Mouse (Mus musculus): ENCODE results near the gene Nomo1. TPM values are rescaled to one million over a fixed set of nuclear protein-coding genes. Genes with fewer than 3 reads are reported as not detected.

Gene Nomo1
- polyA plus RNA-seq, 1 experiment = 98.0 TPM

DNA sequence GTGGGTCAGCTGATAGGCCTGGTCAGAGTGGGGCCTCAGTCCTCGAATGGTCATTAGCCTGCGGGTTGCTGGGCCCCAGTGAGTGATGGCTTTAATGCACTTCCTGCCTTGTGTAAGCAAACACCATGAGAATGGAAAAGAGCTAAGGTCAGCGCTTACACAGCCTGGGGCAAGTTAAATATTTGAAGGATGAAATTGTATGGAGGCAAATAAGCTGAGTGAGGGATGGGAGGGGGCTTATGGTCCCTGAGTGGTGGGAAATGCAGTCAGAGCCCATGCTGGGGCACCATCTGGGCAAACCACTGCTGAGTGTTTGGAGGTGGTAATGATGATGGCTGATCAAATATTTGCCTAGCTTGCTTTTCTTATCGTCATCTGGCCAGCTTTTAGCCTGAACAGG lies 89.5 kb downstream of the Nomo1 start:
- Histone ChIP-seq H3K27me3 (ENCODE audit: control insufficient read depth, insufficient read depth, low read length) (no peaks in the 10 kb centered on the region), H3K4me3 (replicated peaks; ENCODE audit: insufficient read depth, low read depth, low read length) (no peak overlapping the region), H3K27ac (ENCODE audit: insufficient read depth, low read length) (no peak overlapping the region), H3K4me1 (ENCODE audit: control insufficient read depth, insufficient read depth, low read length) (peaks cover 23% of the 10 kb centered on the region)
- WGBS = 67% methylated on average over 4 of the region's 4 CpGs
- DNase-seq = no peak
- TF ChIP-seq POLR2A (IDR thresholded peaks at IDR 0.05; ENCODE audit: borderline replicate concordance, insufficient read depth, low read length) (no peak), CTCF (IDR thresholded peaks at IDR 0.05; ENCODE audit: borderline replicate concordance, insufficient read depth, low read depth, low read length) (no peak)

DNA sequence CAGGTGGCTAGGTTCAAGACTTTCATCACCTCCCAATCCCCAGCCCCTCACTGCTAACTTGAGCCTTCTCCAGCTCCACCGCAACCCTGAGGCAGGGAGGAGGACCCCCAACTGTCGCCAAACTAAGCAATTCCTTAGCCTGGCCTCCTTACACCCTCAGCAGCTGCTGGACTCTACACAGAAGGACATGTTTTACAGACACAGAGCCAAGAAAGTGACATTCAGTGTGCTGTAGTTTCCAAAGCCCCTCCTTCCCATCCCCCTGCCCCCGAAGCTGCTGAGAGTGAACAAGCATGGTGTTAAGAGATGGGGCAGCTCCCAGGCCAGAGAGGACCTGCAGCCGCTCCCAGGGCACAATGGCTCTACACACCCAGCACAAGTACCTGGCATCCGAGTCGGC lies 91.0 kb downstream of the Nomo1 start:
- TF ChIP-seq POLR2A (IDR thresholded peaks at IDR 0.05; ENCODE audit: borderline replicate concordance, insufficient read depth, low read length) (no peak), CTCF (IDR thresholded peaks at IDR 0.05; ENCODE audit: borderline replicate concordance, insufficient read depth, low read depth, low read length) (no peak)
- H3K4me1 ChIP-seq (ENCODE audit: control insufficient read depth, insufficient read depth, low read length) = peaks cover 36% of the 10 kb centered on the region
- H3K27ac ChIP-seq (ENCODE audit: insufficient read depth, low read length) = no peak overlapping the region
- 70% methylated on average over 6 of the region's 6 CpGs for WGBS
- no peak overlapping the region for H3K4me3 ChIP-seq (replicated peaks; ENCODE audit: insufficient read depth, low read depth, low read length)
- H3K27me3 ChIP-seq (ENCODE audit: control insufficient read depth, insufficient read depth, low read length) = no peaks in the 10 kb centered on the region
- DNase-seq = no peak

DNA sequence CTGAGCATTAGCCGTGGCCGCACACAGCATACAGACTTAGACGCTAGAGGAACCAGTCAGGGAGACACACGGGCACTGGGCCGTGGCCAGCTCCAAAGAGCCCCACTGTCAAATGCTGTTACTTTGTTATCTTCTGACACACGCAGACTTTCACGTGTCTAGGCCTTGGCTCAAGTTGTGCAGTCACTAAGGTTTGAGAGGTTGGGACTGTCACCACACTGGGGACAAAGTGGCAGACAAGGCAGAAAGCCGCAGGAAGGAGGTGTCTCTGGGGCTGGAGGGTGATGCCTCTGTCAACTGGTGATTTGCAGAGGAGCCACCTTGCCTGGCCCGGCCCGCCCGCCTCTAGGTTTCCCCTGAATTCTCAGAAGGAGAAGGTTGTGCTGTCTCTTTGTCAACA lies 91.8 kb downstream of the Nomo1 start:
- 61% methylated on average over 11 of the region's 11 CpGs for WGBS

DNA sequence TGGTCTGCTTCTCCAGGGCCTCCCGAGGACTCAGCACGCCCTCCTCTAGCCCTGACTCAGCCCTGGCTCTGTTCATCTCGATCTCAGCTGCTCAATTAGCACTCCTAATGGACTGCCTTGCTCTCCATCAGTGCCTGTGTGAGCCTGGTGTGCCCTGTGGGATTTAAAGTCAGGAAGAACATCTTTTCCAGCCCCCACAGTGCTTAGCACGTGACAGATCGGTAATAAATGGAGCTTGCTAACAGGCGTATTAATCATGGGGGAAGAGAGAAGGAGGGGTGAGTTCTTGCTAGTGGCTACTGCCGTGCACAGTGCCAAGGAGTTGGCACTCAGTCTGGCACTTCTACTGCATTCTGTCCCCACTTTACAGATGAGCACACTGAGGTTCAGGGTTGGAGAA lies 94.7 kb downstream of the Nomo1 start:
- no peak overlapping the region for H3K27ac ChIP-seq (ENCODE audit: insufficient read depth, low read length)
- peaks cover 67% of the 10 kb centered on the region for H3K4me1 ChIP-seq (ENCODE audit: control insufficient read depth, insufficient read depth, low read length)
- no peak for TF ChIP-seq POLR2A (IDR thresholded peaks at IDR 0.05; ENCODE audit: borderline replicate concordance, insufficient read depth, low read length)
- WGBS = 29% methylated on average over 7 of the region's 7 CpGs
- H3K4me3 ChIP-seq (replicated peaks; ENCODE audit: insufficient read depth, low read depth, low read length) = no peak overlapping the region
- DNase-seq = no peak
- no peaks in the 10 kb centered on the region for H3K27me3 ChIP-seq (ENCODE audit: control insufficient read depth, insufficient read depth, low read length)

More for the DNA sequence above, 91.8 kb downstream of the Nomo1 start:
- H3K4me1 ChIP-seq (ENCODE audit: control insufficient read depth, insufficient read depth, low read length) = peaks cover 40% of the 10 kb centered on the region
- no peak for DNase-seq
- no peaks in the 10 kb centered on the region for H3K27me3 ChIP-seq (ENCODE audit: control insufficient read depth, insufficient read depth, low read length)
- no peak overlapping the region for H3K4me3 ChIP-seq (replicated peaks; ENCODE audit: insufficient read depth, low read depth, low read length)
- H3K27ac ChIP-seq (ENCODE audit: insufficient read depth, low read length) = no peak overlapping the region
- no peak for TF ChIP-seq POLR2A (IDR thresholded peaks at IDR 0.05; ENCODE audit: borderline replicate concordance, insufficient read depth, low read length)
- no peak for TF ChIP-seq CTCF (IDR thresholded peaks at IDR 0.05; ENCODE audit: borderline replicate concordance, insufficient read depth, low read depth, low read length)

DNA sequence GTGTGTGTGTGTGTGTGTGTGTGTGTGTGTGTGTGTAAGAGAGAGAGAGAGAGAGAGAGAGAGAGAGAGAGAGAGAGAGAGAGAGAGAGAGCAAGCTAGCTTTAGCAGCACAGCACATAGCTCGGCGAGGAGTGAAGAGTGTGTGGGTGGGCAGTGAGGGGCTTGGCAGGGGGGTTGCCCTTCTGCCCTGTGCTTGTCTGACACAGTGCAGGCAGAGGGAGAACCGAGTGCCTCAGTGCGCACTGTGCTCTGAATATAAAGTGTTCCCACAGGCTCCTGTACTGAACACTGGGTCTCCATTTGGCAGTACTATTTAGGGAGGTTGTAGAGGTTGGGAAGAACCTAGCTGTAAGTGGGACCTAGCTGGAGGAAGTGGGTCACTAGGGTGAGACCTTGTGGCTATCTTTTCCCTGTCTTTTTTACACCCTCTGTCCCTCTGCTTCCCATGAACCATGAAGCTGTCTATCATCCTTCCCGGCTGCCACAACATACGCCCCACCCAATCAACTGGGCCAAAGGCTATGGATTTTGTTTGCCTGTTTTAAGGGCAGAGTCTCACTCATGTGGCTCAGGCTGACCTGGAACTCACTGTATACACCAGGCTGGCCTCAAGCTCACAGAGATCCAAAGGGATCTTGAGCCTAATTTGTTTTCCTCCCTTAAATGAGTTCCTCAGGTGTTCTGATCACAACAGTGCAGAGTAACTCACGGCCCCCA lies 96.1 kb downstream of the Nomo1 start:
- H3K4me1 ChIP-seq (ENCODE audit: control insufficient read depth, insufficient read depth, low read length) = peaks cover 61% of the 10 kb centered on the region
- 64% methylated on average over 7 of the region's 7 CpGs for WGBS

DNA sequence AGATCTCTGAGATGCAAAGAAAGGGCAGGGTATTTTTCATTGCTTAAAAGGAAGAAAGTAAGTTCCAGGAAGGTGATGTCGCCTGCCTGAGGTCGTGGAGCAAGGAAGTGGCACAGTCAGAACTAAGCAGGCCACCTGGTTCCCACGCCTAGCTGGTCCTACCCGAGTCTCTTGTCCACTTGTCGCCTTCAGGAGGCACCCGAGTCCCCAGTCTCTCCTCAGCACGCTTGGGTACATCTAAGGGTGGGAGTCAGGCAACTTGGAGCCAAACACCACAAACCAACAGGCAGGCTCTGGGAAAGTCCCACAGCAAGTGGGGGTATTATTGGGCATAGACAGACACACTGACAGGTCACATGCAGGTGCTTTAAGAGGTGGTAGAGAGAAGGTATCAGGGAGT lies 97.2 kb downstream of the Nomo1 start:
- Histone ChIP-seq H3K4me3 (replicated peaks; ENCODE audit: insufficient read depth, low read depth, low read length) (no peak overlapping the region), H3K27me3 (ENCODE audit: control insufficient read depth, insufficient read depth, low read length) (no peaks in the 10 kb centered on the region), H3K27ac (ENCODE audit: insufficient read depth, low read length) (peak overlapping the region; percentile 98), H3K4me1 (ENCODE audit: control insufficient read depth, insufficient read depth, low read length) (peaks cover 55% of the 10 kb centered on the region)
- no peak for TF ChIP-seq CTCF (IDR thresholded peaks at IDR 0.05; ENCODE audit: borderline replicate concordance, insufficient read depth, low read depth, low read length)
- no peak for TF ChIP-seq POLR2A (IDR thresholded peaks at IDR 0.05; ENCODE audit: borderline replicate concordance, insufficient read depth, low read length)
- WGBS = 59% methylated on average over 7 of the region's 7 CpGs
- peak in 1 of 2 experiments; percentile 42 for DNase-seq

More for the DNA sequence above, 96.1 kb downstream of the Nomo1 start:
- no peaks in the 10 kb centered on the region for H3K27me3 ChIP-seq (ENCODE audit: control insufficient read depth, insufficient read depth, low read length)
- TF ChIP-seq POLR2A (IDR thresholded peaks at IDR 0.05; ENCODE audit: borderline replicate concordance, insufficient read depth, low read length) = no peak
- TF ChIP-seq CTCF (IDR thresholded peaks at IDR 0.05; ENCODE audit: borderline replicate concordance, insufficient read depth, low read depth, low read length) = no peak
- H3K4me3 ChIP-seq (replicated peaks; ENCODE audit: insufficient read depth, low read depth, low read length) = no peak overlapping the region
- no peak overlapping the region for H3K27ac ChIP-seq (ENCODE audit: insufficient read depth, low read length)
- no peak for DNase-seq

DNA sequence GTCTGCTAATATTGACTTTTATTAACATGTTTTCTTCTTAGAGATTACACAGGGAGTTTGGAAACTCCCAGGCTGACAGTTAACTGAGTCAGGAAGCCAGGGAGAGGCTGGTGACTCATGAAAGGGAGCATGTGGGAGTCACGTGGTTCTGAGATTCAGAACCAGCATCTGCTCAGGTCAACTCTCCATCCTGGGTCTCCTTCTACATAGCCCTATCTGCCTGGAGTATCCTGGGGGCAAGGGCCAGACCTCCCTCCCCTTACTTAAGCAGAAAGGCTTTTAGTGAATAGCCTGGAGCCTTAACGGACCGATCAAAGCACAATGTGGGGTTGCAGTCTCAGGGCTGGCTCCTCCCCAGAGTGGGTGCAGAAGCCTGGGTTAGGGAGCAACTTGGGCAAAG lies 97.8 kb downstream of the Nomo1 start:
- Histone ChIP-seq H3K4me3 (replicated peaks; ENCODE audit: insufficient read depth, low read depth, low read length) (no peak overlapping the region), H3K27me3 (ENCODE audit: control insufficient read depth, insufficient read depth, low read length) (no peaks in the 10 kb centered on the region), H3K27ac (ENCODE audit: insufficient read depth, low read length) (peak overlapping the region; percentile 98), H3K4me1 (ENCODE audit: control insufficient read depth, insufficient read depth, low read length) (peaks cover 55% of the 10 kb centered on the region)
- TF ChIP-seq CTCF (IDR thresholded peaks at IDR 0.05; ENCODE audit: borderline replicate concordance, insufficient read depth, low read depth, low read length) (no peak), POLR2A (IDR thresholded peaks at IDR 0.05; ENCODE audit: borderline replicate concordance, insufficient read depth, low read length) (no peak)
- DNase-seq = peak; percentile 73 to 83
- 10% methylated on average over 3 of the region's 3 CpGs for WGBS

DNA sequence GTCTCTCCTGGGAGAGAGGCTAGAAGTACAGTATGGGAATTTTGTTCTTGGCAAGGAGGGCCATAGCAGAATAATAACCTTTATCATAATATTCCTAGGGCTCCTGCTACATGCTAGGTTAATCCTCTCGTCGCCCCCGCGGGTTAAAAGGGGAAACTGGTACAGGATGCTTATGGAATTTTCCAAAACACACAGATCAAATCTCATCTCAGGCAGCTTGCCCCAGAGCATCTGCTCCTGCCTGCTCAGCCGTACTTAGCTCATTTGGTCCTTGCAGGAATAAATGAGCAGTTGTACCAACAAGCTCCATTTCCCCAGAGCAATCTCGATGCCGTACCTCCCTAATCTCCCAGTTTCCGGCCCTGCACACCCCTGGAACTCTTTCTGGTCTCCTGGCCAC lies 98.3 kb downstream of the Nomo1 start:
- Histone ChIP-seq H3K27me3 (ENCODE audit: control insufficient read depth, insufficient read depth, low read length) (no peaks in the 10 kb centered on the region), H3K27ac (ENCODE audit: insufficient read depth, low read length) (peak overlapping the region; percentile 98), H3K4me3 (replicated peaks; ENCODE audit: insufficient read depth, low read depth, low read length) (no peak overlapping the region), H3K4me1 (ENCODE audit: control insufficient read depth, insufficient read depth, low read length) (peaks cover 51% of the 10 kb centered on the region)
- peak; percentile 82 to 88 for DNase-seq
- 6% methylated on average over 8 of the region's 8 CpGs for WGBS
- no peak for TF ChIP-seq CTCF (IDR thresholded peaks at IDR 0.05; ENCODE audit: borderline replicate concordance, insufficient read depth, low read depth, low read length)
- peak; percentile 49; the same call in 1 of the 2 replicates for TF ChIP-seq POLR2A (IDR thresholded peaks at IDR 0.05; ENCODE audit: borderline replicate concordance, insufficient read depth, low read length)
